Mouse (Mus musculus) cerebellum, postnatal 10 days (tissue): ENCODE measurements around the gene Lgals3.
A peak's percentile ranks its signal among the peaks of the same experiment; 100 is the strongest.

Experiments used
- DNase-seq, 2 experiments: peaks; one replicate each; pipeline ENCODE4 v3.0.0; 2021; ENCODE audit warnings: mixed read lengths in 2 of 2

Gene Lgals3

DNA sequence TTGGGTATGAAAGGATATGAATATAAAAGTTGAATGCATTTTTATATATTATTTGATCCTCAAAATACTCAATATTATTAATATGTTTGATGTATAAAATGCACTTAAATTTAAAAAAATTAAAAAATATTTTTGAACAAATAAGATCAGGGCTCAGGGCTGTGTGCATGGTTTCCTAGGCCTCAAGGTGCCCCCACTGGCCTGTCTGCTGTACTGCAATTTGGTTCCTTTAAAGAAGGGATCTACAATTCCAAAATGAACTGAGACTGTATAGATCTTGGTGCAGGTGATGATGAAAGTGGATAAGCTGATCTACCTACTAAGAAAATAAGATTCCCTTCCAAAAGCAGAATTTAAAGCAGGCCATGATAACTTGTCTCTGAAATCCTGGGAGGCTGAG, 65.4 kb downstream of the Lgals3 start:
- DNase-seq, result peak; percentile 19 to 22
